Comparison of ENCODE assay signal across 9 mouse cellular contexts in the genomic region with DNA sequence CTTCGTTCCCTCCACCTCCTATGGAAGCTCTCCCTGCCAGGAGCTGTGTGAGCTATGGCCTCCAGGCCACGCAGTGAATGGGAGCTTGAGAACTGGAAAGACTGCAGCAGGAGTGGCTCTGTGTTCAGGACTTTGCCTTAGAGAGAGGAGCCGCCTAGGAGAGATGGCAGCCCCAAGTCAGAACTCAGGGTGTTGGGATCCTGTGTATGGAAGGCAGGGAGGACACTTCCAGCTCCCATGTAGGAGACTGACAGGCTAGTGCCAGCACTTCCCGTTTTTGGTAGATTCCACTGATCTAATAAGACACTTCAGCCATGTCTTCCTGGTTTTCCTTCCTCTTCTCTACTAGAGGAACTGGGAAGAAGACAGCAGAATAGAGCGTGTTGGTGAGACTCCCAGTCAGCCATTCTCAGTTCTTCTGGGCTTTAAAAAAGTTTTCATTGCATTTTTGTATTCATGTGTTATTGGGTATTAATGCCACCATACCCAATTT. TPM values are rescaled to one million over a fixed set of nuclear protein-coding genes. Genes with fewer than 3 reads are reported as not detected.
DNase-seq lines count a peak whose midpoint lies in the region; ATAC-seq and TF ChIP-seq lines count a peak whose summit lies in the region.
"Had no signal": no experiment of that assay in that cellular context is flagged by ENCODE, and none has a peak within 500 bp of the region (broad histone marks: within the 10 kb centered on the region; RNA-seq: fewer than 3 reads in every experiment).

No protein-coding gene starts in this region.

- no peaks in the 10 kb centered on the region for H3K9me3 ChIP-seq in heart, embryonic 13.5 days
- no peaks in the 10 kb centered on the region for H3K9me3 ChIP-seq in midbrain, postnatal 0 days (ENCODE audit: low read length)
- no peaks in the 10 kb centered on the region for H3K9me3 ChIP-seq in midbrain, embryonic 13.5 days
- no peaks in the 10 kb centered on the region for H3K9me3 ChIP-seq in liver, embryonic 13.5 days (replicated peaks)

- peaks cover 27% of the 10 kb centered on the region for H3K36me3 ChIP-seq in heart, embryonic 13.5 days
- H3K36me3 ChIP-seq in midbrain, postnatal 0 days (ENCODE audit: insufficient read depth, low read length), result peaks cover 19% of the 10 kb centered on the region
- peaks cover 32% of the 10 kb centered on the region for H3K36me3 ChIP-seq in midbrain, embryonic 13.5 days
- peaks cover 41% of the 10 kb centered on the region for H3K36me3 ChIP-seq in liver, embryonic 13.5 days
- H3K36me3 ChIP-seq in thymus, adult 2 months (ENCODE audit: control insufficient read depth, insufficient read depth, low read length), result peaks cover 13% of the 10 kb centered on the region; the same call in 1 of the 2 replicates

- no peak overlapping the region for H3K4me3 ChIP-seq in heart, embryonic 13.5 days
- no peak overlapping the region for H3K4me3 ChIP-seq in midbrain, postnatal 0 days (ENCODE audit: low read depth, low read length)
- no peak overlapping the region for H3K4me3 ChIP-seq in midbrain, embryonic 13.5 days (replicated peaks)
- peak overlapping the region; percentile 35 for H3K4me3 ChIP-seq in liver, embryonic 13.5 days (replicated peaks)
- no peak overlapping the region for H3K4me3 ChIP-seq in thymus, adult 2 months (ENCODE audit: control insufficient read depth, insufficient read depth, low read length)

- no peaks in the 10 kb centered on the region for H3K27me3 ChIP-seq in heart, embryonic 13.5 days (replicated peaks)
- no peaks in the 10 kb centered on the region for H3K27me3 ChIP-seq in midbrain, postnatal 0 days (ENCODE audit: insufficient read depth, low read length)
- H3K27me3 ChIP-seq in midbrain, embryonic 13.5 days, result no peaks in the 10 kb centered on the region
- H3K27me3 ChIP-seq in liver, embryonic 13.5 days, result no peaks in the 10 kb centered on the region
- no peaks in the 10 kb centered on the region for H3K27me3 ChIP-seq in thymus, adult 2 months (ENCODE audit: control insufficient read depth, insufficient read depth, low read length)

- no peak for TF ChIP-seq POLR2A in thymus, adult 2 months (IDR thresholded peaks at IDR 0.05; ENCODE audit: control insufficient read depth, extremely low read depth, insufficient read depth, low read length, poor library complexity)

- 55% methylated on average over 5 of the region's 5 CpGs for WGBS in heart, embryonic 13.5 days
- 68% methylated on average over 5 of the region's 5 CpGs for WGBS in midbrain, postnatal 0 days
- 77% methylated on average over 5 of the region's 5 CpGs for WGBS in midbrain, embryonic 13.5 days
- WGBS in liver, embryonic 13.5 days (ENCODE audit: insufficient replicate concordance), result 31% methylated on average over 5 of the region's 5 CpGs
- 83% methylated on average over 5 of the region's 5 CpGs for WGBS in thymus, adult 2 months

- ATAC-seq in heart, embryonic 13.5 days (ENCODE audit: extremely low read depth, insufficient number of reproducible peaks, low FRiP score, low TSS enrichment), result no peak
- no peak for ATAC-seq in midbrain, postnatal 0 days (ENCODE audit: low FRiP score)
- ATAC-seq in midbrain, embryonic 13.5 days, result no peak
- ATAC-seq in liver, embryonic 13.5 days (ENCODE audit: low read depth), result no peak
- ATAC-seq in monocyte, adult 5-6 weeks (replicated peaks; ENCODE audit: insufficient number of reproducible peaks, low FRiP score, low TSS enrichment, poor library complexity, severe bottlenecking), result 0 out of 2 replicates have a peak, but pooled peaks have one; percentile 14

- H3K9ac ChIP-seq in heart, embryonic 13.5 days, result peak overlapping the region; percentile 28; the same call in 1 of the 2 replicates
- no peak overlapping the region for H3K9ac ChIP-seq in midbrain, postnatal 0 days (replicated peaks; ENCODE audit: low read length, poor library complexity, severe bottlenecking)
- H3K9ac ChIP-seq in midbrain, embryonic 13.5 days (replicated peaks), result no peak overlapping the region
- peak overlapping the region; percentile 66 for H3K9ac ChIP-seq in liver, embryonic 13.5 days

- H3K27ac ChIP-seq in heart, embryonic 13.5 days (replicated peaks), result no peak overlapping the region
- no peak overlapping the region for H3K27ac ChIP-seq in midbrain, postnatal 0 days (ENCODE audit: low read depth, low read length)
- H3K27ac ChIP-seq in midbrain, embryonic 13.5 days, result no peak overlapping the region
- peak overlapping the region; percentile 90 for H3K27ac ChIP-seq in liver, embryonic 13.5 days
- H3K27ac ChIP-seq in thymus, adult 2 months (ENCODE audit: control insufficient read depth, insufficient read depth, low read length), result no peak overlapping the region

- peaks cover 82% of the 10 kb centered on the region for H3K4me1 ChIP-seq in heart, embryonic 13.5 days
- H3K4me1 ChIP-seq in midbrain, postnatal 0 days (ENCODE audit: insufficient read depth, low read length), result peaks cover 27% of the 10 kb centered on the region
- peaks cover 76% of the 10 kb centered on the region for H3K4me1 ChIP-seq in midbrain, embryonic 13.5 days (replicated peaks)
- H3K4me1 ChIP-seq in liver, embryonic 13.5 days (replicated peaks), result peaks cover 76% of the 10 kb centered on the region
- H3K4me1 ChIP-seq in thymus, adult 2 months (replicated peaks; ENCODE audit: control insufficient read depth, insufficient read depth, low read length), result peaks cover 26% of the 10 kb centered on the region

- no peak for DNase-seq in heart, adult 8-10 months (ENCODE audit: low spot score)
- no peak for DNase-seq in midbrain, postnatal 0 days (ENCODE audit: low spot score)
- no peak for DNase-seq in liver, embryonic 13.5 days
- DNase-seq in thymus, adult 2 months, result no peak
- DNase-seq: cerebellum, postnatal 36 days; right cerebral cortex, adult 18-20 months had no signal

- 0 out of 2 replicates have a peak overlapping the region, but pooled peaks have one; percentile 1 for H3K4me2 ChIP-seq in heart, embryonic 13.5 days
- H3K4me2 ChIP-seq in midbrain, postnatal 0 days (ENCODE audit: low read depth, low read length, poor library complexity, severe bottlenecking), result peak overlapping the region; percentile 94; the same call in 1 of the 2 replicates
- no peak overlapping the region for H3K4me2 ChIP-seq in midbrain, embryonic 13.5 days (replicated peaks)
- H3K4me2 ChIP-seq in liver, embryonic 13.5 days, result peak overlapping the region; percentile 88

- no peak for TF ChIP-seq CTCF in midbrain, postnatal 0 days (IDR thresholded peaks at IDR 0.05)
- no peak for TF ChIP-seq CTCF in thymus, adult 2 months (IDR thresholded peaks at IDR 0.05; ENCODE audit: borderline replicate concordance, control insufficient read depth, extremely low read depth, insufficient read depth, low read length, poor library complexity)

RNA-seq across cellular contexts. Expression of a gene that starts 3.8 kb away (rescaled TPM):
- 31.9 and 33.3 TPM in 2 replicates for polyA plus RNA-seq in heart, embryonic 13.5 days (2015; fragmentation: Nextera tagmentation; extraction: Ambion mirVana)
- total RNA-seq in heart, adult 8-10 months (2022), result 10 to 100 TPM; 47.3 to 56.4 (median 53.0) TPM
- 81.4 and 85.9 TPM in 2 replicates for total RNA-seq in midbrain, postnatal 0 days (2014; rRNA removed)
- 50.0 and 53.5 TPM in 2 replicates for polyA plus RNA-seq in midbrain, postnatal 0 days (2015; fragmentation: Nextera tagmentation; extraction: Ambion mirVana)
- 43.9 and 46.1 TPM in 2 replicates for polyA plus RNA-seq in midbrain, embryonic 13.5 days (2015; fragmentation: Nextera tagmentation; extraction: Ambion mirVana)
- polyA plus RNA-seq in liver, embryonic 13.5 days (2015; fragmentation: Nextera tagmentation; extraction: Ambion mirVana), result 10.0 and 10.7 TPM in 2 replicates
- 9.6 to 15.3 TPM (median 10.6 TPM) in 3 replicates for total RNA-seq in monocyte, adult 5-6 weeks (2017)
- polyA plus RNA-seq in thymus, adult 2 months (2012; rRNA removed), result 48.7 and 51.5 TPM in 2 replicates

RNA-seq across cellular contexts. Expression of a gene that starts 4.6 kb away (rescaled TPM):
- 81.1 and 82.5 TPM in 2 replicates for polyA plus RNA-seq in heart, embryonic 13.5 days (2015; fragmentation: Nextera tagmentation; extraction: Ambion mirVana)
- total RNA-seq in heart, adult 8-10 months (2022), result 10 to 100 TPM; 47.9 to 61.2 (median 49.1) TPM
- total RNA-seq in midbrain, postnatal 0 days (2014; rRNA removed), result 252 and 291 TPM in 2 replicates
- 156 and 165 TPM in 2 replicates for polyA plus RNA-seq in midbrain, postnatal 0 days (2015; fragmentation: Nextera tagmentation; extraction: Ambion mirVana)
- 184 and 186 TPM in 2 replicates for polyA plus RNA-seq in midbrain, embryonic 13.5 days (2015; fragmentation: Nextera tagmentation; extraction: Ambion mirVana)
- polyA plus RNA-seq in liver, embryonic 13.5 days (2015; fragmentation: Nextera tagmentation; extraction: Ambion mirVana), result 32.8 and 34.0 TPM in 2 replicates
- 70.9 to 99.8 TPM (median 71.5 TPM) in 3 replicates for total RNA-seq in monocyte, adult 5-6 weeks (2017)
- 307 and 318 TPM in 2 replicates for polyA plus RNA-seq in thymus, adult 2 months (2012; rRNA removed)

RNA-seq across cellular contexts. Expression of a gene that starts 22.4 kb away (rescaled TPM):
- 9.6 and 11.1 TPM in 2 replicates for polyA plus RNA-seq in heart, embryonic 13.5 days (2015; fragmentation: Nextera tagmentation; extraction: Ambion mirVana)
- total RNA-seq in heart, adult 8-10 months (2022), result 10 to 100 TPM; 13.1 to 16.7 (median 14.8) TPM
- 3.2 and 4.9 TPM in 2 replicates for total RNA-seq in midbrain, postnatal 0 days (2014; rRNA removed)
- polyA plus RNA-seq in midbrain, postnatal 0 days (2015; fragmentation: Nextera tagmentation; extraction: Ambion mirVana), result 3.9 TPM in 2 replicates
- 6.4 and 6.6 TPM in 2 replicates for polyA plus RNA-seq in midbrain, embryonic 13.5 days (2015; fragmentation: Nextera tagmentation; extraction: Ambion mirVana)
- 2.7 and 3.5 TPM in 2 replicates for polyA plus RNA-seq in liver, embryonic 13.5 days (2015; fragmentation: Nextera tagmentation; extraction: Ambion mirVana)
- total RNA-seq in monocyte, adult 5-6 weeks (2017), result 13.1 to 26.6 TPM (median 15.6 TPM) in 3 replicates
- polyA plus RNA-seq in thymus, adult 2 months (2012; rRNA removed), result 363 and 406 TPM in 2 replicates

RNA-seq across cellular contexts. Expression of a gene that starts 39.2 kb away (rescaled TPM):
- 35.2 and 37.8 TPM in 2 replicates for polyA plus RNA-seq in heart, embryonic 13.5 days (2015; fragmentation: Nextera tagmentation; extraction: Ambion mirVana)
- 10 to 100 TPM; 14.5 to 21.7 (median 17.7) TPM for total RNA-seq in heart, adult 8-10 months (2022)
- total RNA-seq in midbrain, postnatal 0 days (2014; rRNA removed), result 15.2 and 20.1 TPM in 2 replicates
- polyA plus RNA-seq in midbrain, postnatal 0 days (2015; fragmentation: Nextera tagmentation; extraction: Ambion mirVana), result 8.9 and 9.2 TPM in 2 replicates
- 13.8 and 14.9 TPM in 2 replicates for polyA plus RNA-seq in midbrain, embryonic 13.5 days (2015; fragmentation: Nextera tagmentation; extraction: Ambion mirVana)
- 92.3 and 93.0 TPM in 2 replicates for polyA plus RNA-seq in liver, embryonic 13.5 days (2015; fragmentation: Nextera tagmentation; extraction: Ambion mirVana)
- 40.9 to 71.2 TPM (median 56.6 TPM) in 3 replicates for total RNA-seq in monocyte, adult 5-6 weeks (2017)
- 254 and 310 TPM in 2 replicates for polyA plus RNA-seq in thymus, adult 2 months (2012; rRNA removed)

RNA-seq across cellular contexts. Expression of a gene that starts 54.8 kb away (rescaled TPM):
- polyA plus RNA-seq in heart, embryonic 13.5 days (2015; fragmentation: Nextera tagmentation; extraction: Ambion mirVana), result 4.6 and 4.7 TPM in 2 replicates
- 1 to 10 TPM; 8.0 to 9.5 (median 8.6) TPM for total RNA-seq in heart, adult 8-10 months (2022)
- total RNA-seq in midbrain, postnatal 0 days (2014; rRNA removed), result 86.0 and 107 TPM in 2 replicates
- 7.5 and 7.7 TPM in 2 replicates for polyA plus RNA-seq in midbrain, postnatal 0 days (2015; fragmentation: Nextera tagmentation; extraction: Ambion mirVana)
- polyA plus RNA-seq in midbrain, embryonic 13.5 days (2015; fragmentation: Nextera tagmentation; extraction: Ambion mirVana), result 2.8 and 2.9 TPM in 2 replicates
- polyA plus RNA-seq in liver, embryonic 13.5 days (2015; fragmentation: Nextera tagmentation; extraction: Ambion mirVana), result 0.15 and 0.17 TPM in 2 replicates
- total RNA-seq in monocyte, adult 5-6 weeks (2017), result not detected in 3 replicates
- 3.8 and 4.4 TPM in 2 replicates for polyA plus RNA-seq in thymus, adult 2 months (2012; rRNA removed)

Comparison
In these comparisons a context has a peak if more than half of its experiments do, and no peak if none do; other contexts are left out.
1. H3K9ac ChIP-seq: peak in heart, embryonic 13.5 days (single experiment) and liver, embryonic 13.5 days (single experiment); none in midbrain, postnatal 0 days (single experiment) and midbrain, embryonic 13.5 days (single experiment).
2. RNA of a gene that starts 22.4 kb away (polyA plus RNA-seq): 363 to 406 TPM in thymus, adult 2 months; 9.6 to 11.1 TPM in heart, embryonic 13.5 days, 6.4 to 6.6 TPM in midbrain, embryonic 13.5 days, 3.9 TPM in midbrain, postnatal 0 days and 2.7 to 3.5 TPM in liver, embryonic 13.5 days; every median in the first group is over 10 times any median in the second.